Mouse (Mus musculus) heart, embryonic 13.5 days (tissue): ENCODE measurements around the gene Cdcp1. TPM values are rescaled to one million over a fixed set of nuclear protein-coding genes. Genes with fewer than 3 reads are reported as not detected.

Experiments used
- polyA plus RNA-seq: library from polyadenylated mRNA; unstranded; fragments of >200 nt; fragmentation: Nextera tagmentation; extraction: Ambion mirVana; gene quantifications from 2 replicates; pipeline ENCODE4 v1.2.1, GENCODE M21; 2015

The Cdcp1 gene
- polyA plus RNA-seq, 1 experiment from 2014 or later: 0.51 TPM

Other genes with a start within 250 kb of the Cdcp1 start
- gene Tmem42, start 194.7 kb downstream of the Cdcp1 start, polyA plus RNA-seq: 17.9 and 21.4 TPM in 2 replicates
- 0.27 and 0.57 TPM in 2 replicates for gene Tgm4, start 181.3 kb downstream of the Cdcp1 start, polyA plus RNA-seq
- 48.2 and 49.1 TPM in 2 replicates for gene Zdhhc3, start 102.8 kb downstream of the Cdcp1 start, polyA plus RNA-seq
- gene Exosc7, start 102.8 kb downstream of the Cdcp1 start, polyA plus RNA-seq: 74.0 and 82.5 TPM in 2 replicates
- gene Clec3b, start 65.1 kb downstream of the Cdcp1 start, polyA plus RNA-seq: 0.20 TPM in 1 of 2 replicates, not detected in the other
- gene Tmem158, start 44.7 kb upstream of the Cdcp1 start, polyA plus RNA-seq: 5.9 and 6.5 TPM in 2 replicates
- 752 and 789 TPM in 2 replicates for gene Lars2, start 150.9 kb upstream of the Cdcp1 start, polyA plus RNA-seq